Mouse (Mus musculus) heart, postnatal 0 days (tissue): ENCODE results near the gene Tnfrsf21. TPM values are rescaled to one million over a fixed set of nuclear protein-coding genes. Genes with fewer than 3 reads are reported as not detected.

ENCODE experiments used
- ATAC-seq: fragments of 200-750 bp; cut with Nextera tagmentation; 2 replicates; pipeline ENCODE4 v1.8.0; 2017; ENCODE audit warnings: low read depth, moderate number of reproducible peaks, moderate library complexity; ENCODE audit not compliant: insufficient read depth
- DNase-seq: peaks from one replicate; pipeline ENCODE4 v3.0.0-alpha.2; 2016; ENCODE audit warnings: low spot score
- H3K27ac ChIP-seq: fragments of 300-500 bp; sonication (generic); 2 replicates; pipeline ENCODE4 v1.5.1; 2014; ENCODE audit warnings: low read depth, mild to moderate bottlenecking
- H3K27me3 ChIP-seq: fragments of 300-500 bp; sonication (generic); 2 replicates; pipeline ENCODE4 v1.6.1; 2014; ENCODE audit warnings: low read length, mixed read lengths; ENCODE audit not compliant: control insufficient read depth, insufficient read depth
- H3K36me3 ChIP-seq: fragments of 300-500 bp; sonication (generic); replicated peaks from 2 replicates; pipeline ENCODE4 v1.6.1; 2014; ENCODE audit warnings: low read length, mixed read lengths; ENCODE audit not compliant: control insufficient read depth, insufficient read depth
- H3K4me1 ChIP-seq: fragments of 300-500 bp; sonication (generic); 2 replicates; pipeline ENCODE4 v1.6.1; 2014; ENCODE audit warnings: antibody characterized with exemption; ENCODE audit not compliant: control insufficient read depth, insufficient read depth
- H3K4me2 ChIP-seq: fragments of 300-500 bp; sonication (generic); 2 replicates; pipeline ENCODE4 v1.6.1; 2014; ENCODE audit warnings: low read depth, mild to moderate bottlenecking, low read length, moderate library complexity
- H3K4me3 ChIP-seq: fragments of 300-500 bp; sonication (generic); 2 replicates; pipeline ENCODE4 v1.5.1; 2014; ENCODE audit warnings: low read depth, low read length
- H3K9ac ChIP-seq: fragments of 300-500 bp; sonication (generic); replicated peaks from 2 replicates; pipeline ENCODE4 v1.6.1; 2014; ENCODE audit warnings: low read depth, low read length, mixed read lengths
- H3K9me3 ChIP-seq: fragments of 300-500 bp; sonication (generic); replicated peaks from 2 replicates; pipeline ENCODE4 v1.6.1; 2016; ENCODE audit warnings: low read length; ENCODE audit not compliant: control insufficient read depth
- CTCF ChIP-seq: IDR thresholded peaks from 2 replicates; pipeline ENCODE4 v1.5.1; 2016; ENCODE audit warnings: antibody characterized with exemption, control low read depth, low read depth
- EP300 ChIP-seq: IDR thresholded peaks from 2 replicates; pipeline ENCODE4 v1.6.1; 2016; ENCODE audit warnings: antibody characterized with exemption, low read depth
- WGBS: fragments of 180-500 bp; shearing (Covaris S2); extraction: QIAGEN DNeasy Blood & Tissue Kit; methylation state at CpG from one replicate; pipeline ENCODE4 v1.1.7; 2014; 5-methylcytosine and 5-hydroxymethylcytosine counted together
- polyA plus RNA-seq: library from polyadenylated mRNA; unstranded; fragments of >200 nt; fragmentation: Nextera tagmentation; extraction: Ambion mirVana; gene quantifications from 2 replicates; pipeline ENCODE4 v1.2.1, GENCODE M21; 2015
- total RNA-seq: library from RNA; depleted of rRNA; stranded (reverse); fragments of >200 nt; gene quantifications from 2 replicates; pipeline ENCODE4 v1.2.3, GENCODE M21; 2014; ENCODE audit warnings: low replicate concordance

Gene Tnfrsf21
- total and polyA plus RNA-seq, 2 experiments from 2014 or later, result 6.3 to 8.2 TPM

DNA sequence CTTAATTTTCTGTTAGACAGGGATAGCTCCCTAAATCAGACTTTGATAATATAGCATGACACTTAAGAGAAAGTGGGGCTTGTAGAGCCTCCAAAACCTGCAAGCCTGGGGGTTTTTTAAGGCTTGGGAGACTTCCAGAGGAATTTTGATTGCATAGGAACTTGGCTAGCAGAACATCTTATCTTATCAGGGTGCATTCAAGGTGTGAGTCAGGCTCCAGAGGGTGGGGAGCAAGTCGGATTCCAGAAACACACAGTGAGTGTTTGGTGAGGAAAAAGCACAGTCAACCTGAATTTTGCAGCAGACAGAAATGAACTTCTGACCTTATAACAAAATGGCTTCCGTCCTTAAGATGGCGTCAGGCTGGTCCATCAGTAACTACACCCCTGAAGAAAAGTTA, 34.5 kb upstream of the Tnfrsf21 start:
- DNase-seq (no peak), ATAC-seq (no peak)
- Histone ChIP-seq H3K4me3 (no peak overlapping the region), H3K27ac (peak overlapping the region; percentile 34; the same call in 1 of the 2 replicates), H3K4me2 (no peak overlapping the region), H3K4me1 (0 out of 2 replicates have a peak, but pooled peaks cover 4% of the 10 kb centered on the region), H3K36me3 (no peaks in the 10 kb centered on the region), H3K9ac (no peak overlapping the region), H3K9me3 (no peaks in the 10 kb centered on the region), H3K27me3 (no peaks in the 10 kb centered on the region)
- 46% methylated on average over 3 of the region's 3 CpGs for WGBS
- TF ChIP-seq EP300, result no peak
- no peak for TF ChIP-seq CTCF

DNA sequence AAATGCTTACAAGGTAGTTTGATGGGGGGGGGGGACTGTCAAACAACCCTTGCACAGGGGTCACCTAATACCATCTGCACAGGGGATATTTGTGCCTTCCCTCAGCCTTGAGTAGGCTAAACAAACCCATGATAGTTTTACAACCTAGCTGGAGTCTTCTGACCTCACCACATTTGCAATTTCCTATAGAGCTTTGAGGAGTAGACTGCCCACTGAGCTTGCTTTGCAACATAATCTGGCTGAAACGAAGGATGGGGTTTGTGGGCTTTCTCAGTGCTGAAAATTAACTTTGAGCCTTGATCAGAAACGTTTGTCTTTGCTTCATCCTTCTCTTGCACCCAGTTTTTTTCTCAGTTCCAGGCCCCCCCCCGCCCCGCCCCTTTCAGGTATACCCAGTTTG, 33.8 kb upstream of the Tnfrsf21 start:
- TF ChIP-seq EP300 (no peak), CTCF (no peak)
- H3K4me1 ChIP-seq, result 0 out of 2 replicates have a peak, but pooled peaks cover 4% of the 10 kb centered on the region
- H3K4me2 ChIP-seq, result no peak overlapping the region
- H3K4me3 ChIP-seq, result no peak overlapping the region
- H3K36me3 ChIP-seq, result no peaks in the 10 kb centered on the region
- ATAC-seq, result no peak
- no peaks in the 10 kb centered on the region for H3K9me3 ChIP-seq
- DNase-seq, result no peak
- WGBS, result 68% methylated on average over 4 of the region's 4 CpGs
- no peak overlapping the region for H3K27ac ChIP-seq
- no peak overlapping the region for H3K9ac ChIP-seq
- H3K27me3 ChIP-seq, result no peaks in the 10 kb centered on the region

DNA sequence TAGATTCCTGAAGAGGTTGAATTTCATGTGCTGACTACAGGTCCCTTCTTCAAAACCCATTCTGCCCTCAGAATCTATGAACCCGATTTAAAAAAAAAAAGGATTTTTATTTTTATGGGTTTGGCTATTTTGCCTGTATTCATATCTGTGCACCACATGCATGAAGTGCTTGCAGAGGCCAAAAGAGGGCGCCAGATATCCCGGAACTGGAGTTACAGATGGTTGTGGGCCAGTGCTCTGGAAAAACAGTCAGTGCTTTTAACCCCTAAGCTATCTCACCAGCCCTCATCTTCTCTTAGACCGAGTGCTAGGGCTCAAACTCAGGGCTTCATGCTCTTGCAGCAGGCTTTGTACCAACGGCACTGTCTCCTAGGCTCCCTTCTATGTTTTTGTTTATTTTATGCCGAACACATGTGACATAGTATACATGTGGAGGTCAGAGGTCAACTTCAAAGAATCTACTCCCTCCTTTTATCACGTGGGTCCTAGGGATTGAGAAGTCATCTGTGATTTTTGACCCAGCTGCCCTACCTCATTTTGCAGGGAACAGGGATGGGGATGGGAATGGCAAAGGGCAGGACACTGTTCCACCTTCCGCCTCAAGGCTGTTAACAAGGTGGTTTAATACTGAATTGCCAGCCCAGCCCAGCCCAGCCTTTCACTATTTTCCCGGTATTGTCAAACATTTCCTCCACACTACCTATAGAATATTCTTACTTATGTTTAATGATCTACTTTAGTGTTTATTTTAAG, 30.3 kb upstream of the Tnfrsf21 start:
- no peak for ATAC-seq
- Histone ChIP-seq H3K4me3 (no peak overlapping the region), H3K9ac (no peak overlapping the region), H3K4me1 (no peaks in the 10 kb centered on the region), H3K27ac (no peak overlapping the region), H3K9me3 (no peaks in the 10 kb centered on the region), H3K4me2 (no peak overlapping the region), H3K36me3 (no peaks in the 10 kb centered on the region), H3K27me3 (no peaks in the 10 kb centered on the region)
- no peak for DNase-seq
- TF ChIP-seq EP300, result no peak
- TF ChIP-seq CTCF, result no peak
- WGBS, result 52% methylated on average over 9 of the region's 9 CpGs

DNA sequence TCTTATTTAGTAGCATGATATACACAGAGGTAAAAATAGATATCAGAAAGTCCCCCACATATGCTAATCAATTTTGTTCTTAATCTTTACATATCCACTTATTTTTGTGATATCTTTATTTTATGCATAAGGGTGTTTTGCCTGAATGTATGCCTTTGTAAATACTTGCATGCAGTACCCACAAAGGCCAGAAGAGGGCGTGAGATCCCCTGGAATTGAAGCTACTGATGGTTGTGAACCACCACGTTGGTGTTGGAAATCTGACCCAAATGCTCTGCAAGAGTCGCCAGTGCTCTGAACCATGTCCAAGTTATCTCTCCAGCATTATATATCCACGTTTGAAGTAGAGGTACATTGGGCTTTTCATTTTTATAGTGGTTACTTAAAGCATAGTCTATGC, 28.7 kb upstream of the Tnfrsf21 start:
- no peak overlapping the region for H3K9ac ChIP-seq
- H3K4me1 ChIP-seq, result no peaks in the 10 kb centered on the region
- DNase-seq (no peak), ATAC-seq (no peak)
- H3K4me2 ChIP-seq, result no peak overlapping the region
- TF ChIP-seq CTCF (peak; percentile 35; the same call in 1 of the 2 replicates), EP300 (no peak)
- no peaks in the 10 kb centered on the region for H3K36me3 ChIP-seq
- no peak overlapping the region for H3K4me3 ChIP-seq
- H3K27ac ChIP-seq, result no peak overlapping the region
- no peaks in the 10 kb centered on the region for H3K9me3 ChIP-seq
- H3K27me3 ChIP-seq, result no peaks in the 10 kb centered on the region
- 28% methylated on average over 4 of the region's 4 CpGs for WGBS

GRCm38 (mm10) chr17:42989981-42990380, 26.4 kb upstream of the Tnfrsf21 start:
- no peaks in the 10 kb centered on the region for H3K27me3 ChIP-seq
- H3K9ac ChIP-seq, result no peak overlapping the region
- no peak overlapping the region for H3K27ac ChIP-seq
- H3K4me3 ChIP-seq, result no peak overlapping the region
- no peaks in the 10 kb centered on the region for H3K36me3 ChIP-seq
- no peak overlapping the region for H3K4me2 ChIP-seq
- no peaks in the 10 kb centered on the region for H3K4me1 ChIP-seq
- 90% methylated on average over 4 of the region's 4 CpGs for WGBS
- no peaks in the 10 kb centered on the region for H3K9me3 ChIP-seq
- no peak for DNase-seq
- TF ChIP-seq EP300 (no peak), CTCF (0 out of 2 replicates have a peak, but pooled peaks have one; percentile 2)
- no peak for ATAC-seq

- H3K4me3 ChIP-seq, result no peak overlapping the region
- H3K4me1 ChIP-seq, result no peaks in the 10 kb centered on the region
- H3K9me3 ChIP-seq, result no peaks in the 10 kb centered on the region
- ATAC-seq, result no peak
- WGBS, result 58% methylated on average over 11 of the region's 11 CpGs
- TF ChIP-seq CTCF, result no peak
- no peak for TF ChIP-seq EP300
- H3K27ac ChIP-seq, result no peak overlapping the region
- H3K4me2 ChIP-seq, result no peak overlapping the region
- no peak overlapping the region for H3K9ac ChIP-seq
- no peaks in the 10 kb centered on the region for H3K36me3 ChIP-seq
- no peaks in the 10 kb centered on the region for H3K27me3 ChIP-seq
- no peak for DNase-seq
Measured at GRCm38 (mm10) chr17:42991112-42991511, 25.2 kb upstream of the Tnfrsf21 start.
